ENCODE assay signal across 28 mouse cellular contexts in genomic region chr5:121856740-121857139, GRCm38 (mm10). TPM values are rescaled to one million over a fixed set of nuclear protein-coding genes. Genes with fewer than 3 reads are reported as not detected.
DNase-seq lines count a peak whose midpoint lies in the region; ATAC-seq and TF ChIP-seq lines count a peak whose summit lies in the region.
"Had no signal": no experiment of that assay in that cellular context is flagged by ENCODE, and none has a peak within 500 bp of the region (broad histone marks: within the 10 kb centered on the region; RNA-seq: fewer than 3 reads in every experiment).

No protein-coding gene starts in this region.

- TF ChIP-seq CTCF in heart, postnatal 0 days (IDR thresholded peaks at IDR 0.05; ENCODE audit: low read depth), result no peak
- no peak for TF ChIP-seq CTCF in hindbrain, postnatal 0 days (IDR thresholded peaks at IDR 0.05; ENCODE audit: low read depth)

- peaks cover 20% of the 10 kb centered on the region for H3K4me1 ChIP-seq in heart, postnatal 0 days (ENCODE audit: control insufficient read depth, insufficient read depth)
- peaks cover 31% of the 10 kb centered on the region for H3K4me1 ChIP-seq in intestine, embryonic 16.5 days (ENCODE audit: control insufficient read depth, insufficient read depth, low read length)
- H3K4me1 ChIP-seq in hindbrain, postnatal 0 days (ENCODE audit: insufficient read depth, low read length), result no peaks in the 10 kb centered on the region

- peaks cover 22% of the 10 kb centered on the region for H3K36me3 ChIP-seq in heart, postnatal 0 days (replicated peaks; ENCODE audit: control insufficient read depth, insufficient read depth, low read length)
- peaks cover 19% of the 10 kb centered on the region for H3K36me3 ChIP-seq in intestine, embryonic 16.5 days (ENCODE audit: control insufficient read depth, insufficient read depth, low read length)
- peaks cover 27% of the 10 kb centered on the region; the same call in 1 of the 2 replicates for H3K36me3 ChIP-seq in hindbrain, postnatal 0 days (ENCODE audit: insufficient read depth, low read length)

- no peak overlapping the region for H3K4me2 ChIP-seq in heart, postnatal 0 days (ENCODE audit: low read depth, low read length)
- H3K4me2 ChIP-seq in intestine, embryonic 16.5 days (ENCODE audit: low read depth, low read length), result no peak overlapping the region
- H3K4me2 ChIP-seq in hindbrain, postnatal 0 days (ENCODE audit: low read depth, low read length), result no peak overlapping the region
- H3K4me2 ChIP-seq: embryonic facial prominence, embryonic 13.5 days; forebrain, embryonic 12.5 days; forebrain, embryonic 15.5 days; heart, embryonic 12.5 days; hindbrain, embryonic 12.5 days; hindbrain, embryonic 15.5 days had no signal

- TF ChIP-seq EP300 in heart, postnatal 0 days (IDR thresholded peaks at IDR 0.05; ENCODE audit: low read depth), result no peak

- 66% methylated on average over 11 of the region's 11 CpGs for WGBS in heart, postnatal 0 days
- WGBS in intestine, embryonic 16.5 days, result 85% methylated on average over 11 of the region's 11 CpGs
- 90% methylated on average over 11 of the region's 11 CpGs for whole genome bisulfite sequencing in hindbrain, postnatal 0 days

- DNase-seq in adrenal gland, postnatal 14 days, result peak; percentile 53
- DNase-seq in adrenal gland, adult 18-20 months (ENCODE audit: low spot score in 2 of 2), result no peak
- DNase-seq in heart, postnatal 0 days (ENCODE audit: low spot score), result no peak
- DNase-seq in heart, adult 18-20 months, result no peak
- DNase-seq in hindbrain, postnatal 0 days (ENCODE audit: low spot score), result no peak
- DNase-seq in thymus, postnatal 36 days, result no peak
- DNase-seq: adrenal gland, postnatal 25 days; B cell, adult 2 months; cerebellum, adult 11-12 months; cerebellum, adult 8-10 months; cerebellum, postnatal 10 days; cerebellum, postnatal 36 days; embryo, embryonic 11 days; gastrocnemius, postnatal 25 days; heart, adult 2 months; kidney, adult 11 months; kidney, adult 8-10 months had no signal

- no peaks in the 10 kb centered on the region for H3K9me3 ChIP-seq in heart, postnatal 0 days (replicated peaks; ENCODE audit: control insufficient read depth, low read length)
- H3K9me3 ChIP-seq in intestine, embryonic 16.5 days (ENCODE audit: control insufficient read depth, low read length), result no peaks in the 10 kb centered on the region
- H3K9me3 ChIP-seq in hindbrain, postnatal 0 days (ENCODE audit: low read length), result 0 out of 2 replicates have a peak, but pooled peaks cover 5% of the 10 kb centered on the region
- H3K9me3 ChIP-seq: forebrain, embryonic 15.5 days; G1E; hindbrain, embryonic 15.5 days had no signal

- no peaks in the 10 kb centered on the region for H3K27me3 ChIP-seq in heart, postnatal 0 days (ENCODE audit: control insufficient read depth, insufficient read depth, low read length)
- no peaks in the 10 kb centered on the region for H3K27me3 ChIP-seq in intestine, embryonic 16.5 days (replicated peaks; ENCODE audit: control insufficient read depth, insufficient read depth, low read length)
- no peaks in the 10 kb centered on the region for H3K27me3 ChIP-seq in hindbrain, postnatal 0 days (ENCODE audit: insufficient read depth, low read length)
- H3K27me3 ChIP-seq: embryonic facial prominence, embryonic 13.5 days; forebrain, embryonic 12.5 days; forebrain, embryonic 15.5 days; heart, embryonic 12.5 days; hindbrain, embryonic 12.5 days; hindbrain, embryonic 15.5 days; Patski had no signal

- H3K27ac ChIP-seq in heart, postnatal 0 days (ENCODE audit: low read depth), result 0 out of 2 replicates have a peak overlapping the region, but pooled peaks have one; percentile 4
- H3K27ac ChIP-seq in intestine, embryonic 16.5 days (ENCODE audit: low read length), result peak overlapping the region; percentile 68
- H3K27ac ChIP-seq in hindbrain, postnatal 0 days, result no peak overlapping the region
- H3K27ac ChIP-seq: embryonic facial prominence, embryonic 10.5 days; embryonic facial prominence, embryonic 13.5 days; forebrain, embryonic 12.5 days; forebrain, embryonic 15.5 days; heart, adult 2 months; hindbrain, embryonic 12.5 days; hindbrain, embryonic 15.5 days had no signal

- ATAC-seq in heart, postnatal 0 days (ENCODE audit: insufficient read depth, low read depth), result no peak
- no peak for ATAC-seq in intestine, embryonic 16.5 days
- ATAC-seq in hindbrain, postnatal 0 days, result no peak
- ATAC-seq: forebrain, embryonic 15.5 days; Patski had no signal

- H3K4me3 ChIP-seq in heart, postnatal 0 days (ENCODE audit: low read depth, low read length), result no peak overlapping the region
- no peak overlapping the region for H3K4me3 ChIP-seq in intestine, embryonic 16.5 days (ENCODE audit: low read length)
- no peak overlapping the region for H3K4me3 ChIP-seq in hindbrain, postnatal 0 days (ENCODE audit: low read length)
- H3K4me3 ChIP-seq: embryonic facial prominence, embryonic 10.5 days; embryonic facial prominence, embryonic 13.5 days; erythroblast, embryonic 14.5 days; forebrain, embryonic 12.5 days; forebrain, embryonic 15.5 days; heart, adult 2 months; heart, embryonic 12.5 days; hindbrain, embryonic 12.5 days; hindbrain, embryonic 15.5 days had no signal

- H3K9ac ChIP-seq in heart, postnatal 0 days (replicated peaks; ENCODE audit: low read depth, low read length), result no peak overlapping the region
- H3K9ac ChIP-seq in intestine, embryonic 16.5 days (ENCODE audit: low read depth, low read length), result 0 out of 2 replicates have a peak overlapping the region, but pooled peaks have one; percentile 44
- H3K9ac ChIP-seq in hindbrain, postnatal 0 days (replicated peaks; ENCODE audit: low read length), result no peak overlapping the region
- H3K9ac ChIP-seq: embryonic facial prominence, embryonic 13.5 days; forebrain, embryonic 12.5 days; forebrain, embryonic 15.5 days; heart, embryonic 12.5 days; hindbrain, embryonic 12.5 days; hindbrain, embryonic 15.5 days had no signal

RNA-seq across cellular contexts. Expression of gene Pheta1, which starts 8.0 kb away (rescaled TPM):
- total RNA-seq in adrenal gland, postnatal 14 days (2021), result 7.1 and 8.8 TPM in 2 replicates
- total RNA-seq in adrenal gland, adult 18-20 months (2021), result 1 to 10 TPM; 5.1 to 5.4 TPM
- 25.2 and 32.2 TPM in 2 replicates for total RNA-seq in heart, postnatal 0 days (2014; rRNA removed; ENCODE audit: low replicate concordance)
- polyA plus RNA-seq in heart, postnatal 0 days (2015; fragmentation: Nextera tagmentation; extraction: Ambion mirVana), result 16.4 and 17.8 TPM in 2 replicates
- 1 to 10 TPM; 6.4 to 8.3 TPM for total RNA-seq in heart, adult 18-20 months (2021)
- polyA plus RNA-seq in intestine, embryonic 16.5 days (2015; fragmentation: Nextera tagmentation; extraction: Ambion mirVana), result 38.1 and 44.6 TPM in 2 replicates
- 48.9 and 52.5 TPM in 2 replicates for total RNA-seq in hindbrain, postnatal 0 days (2014; rRNA removed)
- polyA plus RNA-seq in hindbrain, postnatal 0 days (2015; fragmentation: Nextera tagmentation; extraction: Ambion mirVana), result 28.0 and 28.3 TPM in 2 replicates

RNA-seq across cellular contexts. Expression of gene Sh2b3, which starts 19.3 kb away (rescaled TPM):
- 35.6 and 43.0 TPM in 2 replicates for total RNA-seq in adrenal gland, postnatal 14 days (2021)
- total RNA-seq in adrenal gland, adult 18-20 months (2021), result 10 to 100 TPM; 28.4 to 29.6 TPM
- 58.5 and 60.4 TPM in 2 replicates for total RNA-seq in heart, postnatal 0 days (2014; rRNA removed; ENCODE audit: low replicate concordance)
- polyA plus RNA-seq in heart, postnatal 0 days (2015; fragmentation: Nextera tagmentation; extraction: Ambion mirVana), result 10.1 and 11.4 TPM in 2 replicates
- 10 to 100 TPM; 21.3 to 21.6 TPM for total RNA-seq in heart, adult 18-20 months (2021)
- 7.7 and 9.9 TPM in 2 replicates for polyA plus RNA-seq in intestine, embryonic 16.5 days (2015; fragmentation: Nextera tagmentation; extraction: Ambion mirVana)
- total RNA-seq in hindbrain, postnatal 0 days (2014; rRNA removed), result 24.7 and 31.0 TPM in 2 replicates
- polyA plus RNA-seq in hindbrain, postnatal 0 days (2015; fragmentation: Nextera tagmentation; extraction: Ambion mirVana), result 6.5 and 6.6 TPM in 2 replicates
